Mouse (Mus musculus) spleen, adult 18-20 months (tissue): ENCODE results near the gene Pacrg.

Source experiments
- DNase-seq, 2 experiments: peaks; one replicate each; pipeline ENCODE4 v3.0.0; 2022; ENCODE audit warnings: mixed read lengths in 2 of 2

Gene Pacrg

GRCm38 (mm10) chr17:10619881-10620280, 220.2 kb downstream of the Pacrg start:
- no peak for DNase-seq

- no peak for DNase-seq
Observed at GRCm38 (mm10) chr17:10617656-10618055, 222.5 kb downstream of the Pacrg start.

- no peak for DNase-seq
Observed at GRCm38 (mm10) chr17:10615611-10616010, 224.5 kb downstream of the Pacrg start.

GRCm38 (mm10) chr17:10614696-10615095, 225.4 kb downstream of the Pacrg start:
- DNase-seq = no peak

- DNase-seq = no peak
Observed at GRCm38 (mm10) chr17:10611626-10612025, 228.5 kb downstream of the Pacrg start.

- no peak for DNase-seq
Observed at GRCm38 (mm10) chr17:10608146-10608545, 232.0 kb downstream of the Pacrg start.

- DNase-seq = no peak
Observed at GRCm38 (mm10) chr17:10606090-10606489, 234.0 kb downstream of the Pacrg start.

- no peak for DNase-seq
Observed at GRCm38 (mm10) chr17:10597741-10598140, 242.4 kb downstream of the Pacrg start.

- no peak for DNase-seq
Observed at GRCm38 (mm10) chr17:10589604-10590003, 250.5 kb downstream of the Pacrg start.

GRCm38 (mm10) chr17:10588922-10589400, 251.2 kb downstream of the Pacrg start:
- no peak for DNase-seq

- DNase-seq = no peak
Observed at GRCm38 (mm10) chr17:10583301-10583700, 256.8 kb downstream of the Pacrg start.

GRCm38 (mm10) chr17:10575306-10575705, 264.8 kb downstream of the Pacrg start:
- DNase-seq = no peak

GRCm38 (mm10) chr17:10572436-10572835, 267.7 kb downstream of the Pacrg start:
- no peak for DNase-seq

GRCm38 (mm10) chr17:10569270-10569669, 270.8 kb downstream of the Pacrg start:
- no peak for DNase-seq

GRCm38 (mm10) chr17:10567411-10567810, 272.7 kb downstream of the Pacrg start:
- no peak for DNase-seq

GRCm38 (mm10) chr17:10564191-10564590, 275.9 kb downstream of the Pacrg start:
- no peak for DNase-seq

GRCm38 (mm10) chr17:10562871-10563270, 277.2 kb downstream of the Pacrg start:
- no peak for DNase-seq

- no peak for DNase-seq
Observed at GRCm38 (mm10) chr17:10560053-10560452, 280.1 kb downstream of the Pacrg start.

GRCm38 (mm10) chr17:10558671-10559070, 281.4 kb downstream of the Pacrg start:
- no peak for DNase-seq

GRCm38 (mm10) chr17:10552295-10553056, 287.6 kb downstream of the Pacrg start:
- no peak for DNase-seq

GRCm38 (mm10) chr17:10550781-10551520, 289.2 kb downstream of the Pacrg start:
- no peak for DNase-seq

GRCm38 (mm10) chr17:10549825-10550224, 290.3 kb downstream of the Pacrg start:
- no peak for DNase-seq

- DNase-seq = no peak
Observed at GRCm38 (mm10) chr17:10548969-10549368, 291.1 kb downstream of the Pacrg start.

GRCm38 (mm10) chr17:10540772-10541171, 299.3 kb downstream of the Pacrg start:
- no peak for DNase-seq
